Mouse (Mus musculus): ENCODE measurements around the gene Cpt2. TPM values are rescaled to one million over a fixed set of nuclear protein-coding genes. Genes with fewer than 3 reads are reported as not detected.

Cpt2 gene
- total RNA-seq, 2 experiments from 2014 or later, result 44.4 to 48.6 TPM

Other genes with a start within 250 kb of the Cpt2 start
- gene Dmrtb1, start 239.4 kb downstream of the Cpt2 start, total RNA-seq (2014; fragmentation: Nextera tagmentation), result not detected in 2 replicates
- gene Dmrtb1, start 239.4 kb downstream of the Cpt2 start, total RNA-seq (2017), result not detected in 2 replicates
- gene Lrp8, start 121.3 kb downstream of the Cpt2 start, total RNA-seq (2014; fragmentation: Nextera tagmentation), result 7.4 and 10.9 TPM in 2 replicates
- gene Lrp8, start 121.3 kb downstream of the Cpt2 start, total RNA-seq (2017), result 4.9 and 5.6 TPM in 2 replicates
- gene Magoh, start 43.9 kb downstream of the Cpt2 start, total RNA-seq (2014; fragmentation: Nextera tagmentation), result 256 and 308 TPM in 2 replicates
- 300 and 428 TPM in 2 replicates for gene Magoh, start 43.9 kb downstream of the Cpt2 start, total RNA-seq (2017)
- 51.1 and 53.5 TPM in 2 replicates for gene 0610037L13Rik, start 33.8 kb downstream of the Cpt2 start, total RNA-seq (2014; fragmentation: Nextera tagmentation)
- 49.8 and 60.8 TPM in 2 replicates for gene 0610037L13Rik, start 33.8 kb downstream of the Cpt2 start, total RNA-seq (2017)
- gene Slc1a7, start 44.7 kb upstream of the Cpt2 start, total RNA-seq (2014; fragmentation: Nextera tagmentation), result not detected in 2 replicates
- gene Slc1a7, start 44.7 kb upstream of the Cpt2 start, total RNA-seq (2017), result not detected in 2 replicates
- 1.4 TPM in 1 of 2 replicates, not detected in the other for gene Podn, start 172.8 kb upstream of the Cpt2 start, total RNA-seq (2014; fragmentation: Nextera tagmentation)
- gene Podn, start 172.8 kb upstream of the Cpt2 start, total RNA-seq (2017), result 1.2 TPM in 1 of 2 replicates, not detected in the other
- 111 and 129 TPM in 2 replicates for gene Scp2, start 221.4 kb upstream of the Cpt2 start, total RNA-seq (2014; fragmentation: Nextera tagmentation)
- gene Scp2, start 221.4 kb upstream of the Cpt2 start, total RNA-seq (2017), result 197 and 203 TPM in 2 replicates
- gene Echdc2, start 241.8 kb upstream of the Cpt2 start, total RNA-seq (2014; fragmentation: Nextera tagmentation), result 0.39 TPM in 1 of 2 replicates, not detected in the other
- gene Echdc2, start 241.8 kb upstream of the Cpt2 start, total RNA-seq (2017), result not detected in 2 replicates

Data from megakaryocyte-erythroid progenitor cell, adult 5-6 weeks (primary cell).